Mouse (Mus musculus): Measurements from ENCODE around the gene Aebp1.
"Not testable (repeated sequence)": the region's sequence is repeated elsewhere in the genome, so short reads cannot be mapped to it uniquely, and the experiment has no call there.

Aebp1 gene

GRCm38 (mm10) chr11:5855902-5856301 lies 5.8 kb upstream of the Aebp1 start:
- peak; percentile 93 for DNase-seq (ENCODE audit: low read depth, low spot score)

- no peak for DNase-seq (ENCODE audit: low read depth, low spot score)
Observed at GRCm38 (mm10) chr11:5856479-5857130, 5.1 kb upstream of the Aebp1 start.

GRCm38 (mm10) chr11:5858723-5859122 lies 3.0 kb upstream of the Aebp1 start:
- DNase-seq (ENCODE audit: low read depth, low spot score): no peak

- no peak for DNase-seq (ENCODE audit: low read depth, low spot score)
Observed at GRCm38 (mm10) chr11:5859883-5860550, 1.7 kb upstream of the Aebp1 start.

GRCm38 (mm10) chr11:5860639-5861038 lies 1.1 kb upstream of the Aebp1 start:
- DNase-seq (ENCODE audit: low read depth, low spot score): no peak

- no peak for DNase-seq (ENCODE audit: low read depth, low spot score)
Observed at GRCm38 (mm10) chr11:5862394-5863105, 803 bp downstream of the Aebp1 start.

- no peak for DNase-seq (ENCODE audit: low read depth, low spot score)
Observed at GRCm38 (mm10) chr11:5867196-5867595, 5.4 kb downstream of the Aebp1 start.

GRCm38 (mm10) chr11:5868324-5868723 lies 6.6 kb downstream of the Aebp1 start:
- no peak for DNase-seq (ENCODE audit: low read depth, low spot score)

- DNase-seq (ENCODE audit: low read depth, low spot score): no peak
Observed at GRCm38 (mm10) chr11:5869331-5869730, 7.6 kb downstream of the Aebp1 start.

GRCm38 (mm10) chr11:5870069-5870468 lies 8.3 kb downstream of the Aebp1 start:
- DNase-seq (ENCODE audit: low read depth, low spot score): no peak

- no peak for DNase-seq (ENCODE audit: low read depth, low spot score)
Observed at GRCm38 (mm10) chr11:5872707-5873106, 11.0 kb downstream of the Aebp1 start.

- DNase-seq (ENCODE audit: low read depth, low spot score): no peak
Observed at GRCm38 (mm10) chr11:5873192-5873591, 11.4 kb downstream of the Aebp1 start.

- DNase-seq (ENCODE audit: low read depth, low spot score): no peak
Observed at GRCm38 (mm10) chr11:5877421-5877820, 15.7 kb downstream of the Aebp1 start.

GRCm38 (mm10) chr11:5877921-5878526 lies 16.3 kb downstream of the Aebp1 start, which contains the start of gene Pold2:
TSS of gene Pold2 (minus strand) at chr11:5878292.
- DNase-seq (ENCODE audit: low read depth, low spot score): peak; percentile 99

GRCm38 (mm10) chr11:5878661-5879060 lies 16.9 kb downstream of the Aebp1 start:
- no peak for DNase-seq (ENCODE audit: low read depth, low spot score)

- peak; percentile 79 for DNase-seq (ENCODE audit: low read depth, low spot score)
Observed at GRCm38 (mm10) chr11:5879905-5880304, 18.2 kb downstream of the Aebp1 start.

GRCm38 (mm10) chr11:5882518-5882917 lies 20.8 kb downstream of the Aebp1 start:
- DNase-seq (ENCODE audit: low read depth, low spot score): no peak

- DNase-seq (ENCODE audit: low read depth, low spot score): peak; percentile 76
Observed at GRCm38 (mm10) chr11:5886187-5886586, 24.4 kb downstream of the Aebp1 start.

- peak; percentile 37 for DNase-seq (ENCODE audit: low read depth, low spot score)
Observed at GRCm38 (mm10) chr11:5887250-5887649, 25.5 kb downstream of the Aebp1 start.

- not testable (repeated sequence) for DNase-seq (ENCODE audit: low read depth, low spot score)
Observed at GRCm38 (mm10) chr11:5888563-5888962, 26.8 kb downstream of the Aebp1 start.

GRCm38 (mm10) chr11:5892151-5892591 lies 30.4 kb downstream of the Aebp1 start:
- DNase-seq (ENCODE audit: low read depth, low spot score): peak; percentile 73

GRCm38 (mm10) chr11:5892810-5893368 lies 31.1 kb downstream of the Aebp1 start:
- peak; percentile 78 for DNase-seq (ENCODE audit: low read depth, low spot score)

Measured in brain, adult 2 months (tissue).